Mouse (Mus musculus) 3134 (cell line): ENCODE results near the gene Grasp.

Experiments
- DNase-seq: peaks from one replicate; pipeline ENCODE4 v3.0.0-alpha.2; 2011; ENCODE audit warnings: low spot score; ENCODE audit not compliant: insufficient read length; ENCODE audit errors: extremely low read depth

The Grasp gene

GRCm38 (mm10) chr15:101270101-101270820 lies 46.3 kb downstream of the Grasp start:
- DNase-seq, result no peak

- DNase-seq, result no peak
Observed at GRCm38 (mm10) chr15:101271107-101271506, 47.1 kb downstream of the Grasp start.

GRCm38 (mm10) chr15:101271513-101271912 lies 47.5 kb downstream of the Grasp start:
- DNase-seq, result no peak

- DNase-seq, result no peak
Observed at GRCm38 (mm10) chr15:101274380-101274779, 50.4 kb downstream of the Grasp start.

GRCm38 (mm10) chr15:101277351-101277899 lies 53.4 kb downstream of the Grasp start:
- no peak for DNase-seq

- no peak for DNase-seq
Observed at GRCm38 (mm10) chr15:101278589-101278988, 54.6 kb downstream of the Grasp start.

GRCm38 (mm10) chr15:101279430-101279999 lies 55.5 kb downstream of the Grasp start:
- DNase-seq, result peak; percentile 57
